Mouse (Mus musculus) forebrain, embryonic 12.5 days (tissue): Measurements from ENCODE around the gene Sec24c. TPM values are rescaled to one million over a fixed set of nuclear protein-coding genes. Genes with fewer than 3 reads are reported as not detected.
A peak's percentile ranks its signal among the peaks of the same experiment; 100 is the strongest.
"Not testable (repeated sequence)": the region's sequence is repeated elsewhere in the genome, so short reads cannot be mapped to it uniquely, and the experiment has no call there.

Source experiments
- ATAC-seq: fragments of 200-750 bp; cut with Nextera tagmentation; 2 replicates; pipeline ENCODE4 v1.8.0; 2017; ENCODE audit warnings: moderate TSS enrichment; ENCODE audit not compliant: low FRiP score
- H3K27ac ChIP-seq: fragments of 300-500 bp; sonication (generic); 2 replicates; pipeline ENCODE4 v1.5.1; 2016; ENCODE audit warnings: mild to moderate bottlenecking
- H3K27me3 ChIP-seq: fragments of 300-500 bp; sonication (generic); 2 replicates; pipeline ENCODE4 v1.6.1; 2016; ENCODE audit warnings: mild to moderate bottlenecking
- H3K36me3 ChIP-seq: fragments of 300-500 bp; sonication (generic); replicated peaks from 2 replicates; pipeline ENCODE4 v1.6.1; 2016; ENCODE audit warnings: mild to moderate bottlenecking
- H3K4me1 ChIP-seq: fragments of 300-500 bp; sonication (generic); 2 replicates; pipeline ENCODE4 v1.6.1; 2016
- H3K4me2 ChIP-seq: fragments of 300-500 bp; sonication (generic); 2 replicates; pipeline ENCODE4 v1.6.1; 2016; ENCODE audit warnings: mild to moderate bottlenecking, moderate library complexity
- H3K4me3 ChIP-seq: fragments of 300-500 bp; sonication (generic); replicated peaks from 2 replicates; pipeline ENCODE4 v1.5.1; 2016; ENCODE audit warnings: mild to moderate bottlenecking
- H3K9ac ChIP-seq: fragments of 300-500 bp; sonication (generic); 2 replicates; pipeline ENCODE4 v1.6.1; 2016; ENCODE audit warnings: mild to moderate bottlenecking
- H3K9me3 ChIP-seq: fragments of 300-500 bp; sonication (generic); 2 replicates; pipeline ENCODE4 v1.6.1; 2016
- WGBS: fragments of 180-500 bp; shearing (Covaris S2); methylation state at CpG from one replicate; pipeline ENCODE4 v1.1.7; 2016; 5-methylcytosine and 5-hydroxymethylcytosine counted together
- polyA plus RNA-seq: library from polyadenylated mRNA; unstranded; fragments of >200 nt; fragmentation: Nextera tagmentation; extraction: Ambion mirVana; gene quantifications from 2 replicates; pipeline ENCODE4 v1.2.1, GENCODE M21; 2016

Gene Sec24c
- polyA plus RNA-seq, 1 experiment from 2014 or later: 87.6 TPM

DNA sequence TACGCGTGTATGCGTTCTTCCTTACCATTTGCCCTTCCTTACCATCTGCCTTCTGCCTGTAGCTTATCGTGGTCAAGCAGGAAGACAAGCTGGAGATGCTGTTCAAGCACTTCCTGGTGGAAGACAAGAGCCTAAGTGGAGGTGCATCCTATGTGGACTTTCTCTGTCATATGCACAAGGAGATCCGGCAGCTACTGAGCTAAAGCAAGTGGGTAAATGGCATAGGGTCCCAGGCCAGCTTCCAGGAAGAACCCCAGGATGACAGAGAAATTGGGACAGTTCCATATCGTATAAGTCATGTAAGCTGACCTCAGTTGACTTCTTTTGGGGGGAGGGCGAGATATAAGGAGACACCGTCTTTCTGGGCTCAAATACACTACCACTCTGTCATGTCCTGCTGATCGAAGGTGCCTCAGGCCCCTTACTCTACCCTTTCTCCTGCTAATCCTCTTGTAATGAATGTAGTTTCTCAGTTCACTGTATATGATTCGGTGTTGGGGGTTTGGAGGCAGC, 19.5 kb downstream of the Sec24c start:
- Histone ChIP-seq H3K4me3 (no peak overlapping the region), H3K36me3 (peaks cover 61% of the 10 kb centered on the region)

GRCm38 (mm10) chr14:20694185-20694883, 20.2 kb downstream of the Sec24c start:
- Histone ChIP-seq H3K4me2 (peak overlapping the region; percentile 68), H3K9ac (peak overlapping the region; percentile 85), H3K27me3 (no peaks in the 10 kb centered on the region), H3K4me3 (peak overlapping the region; percentile 81), H3K27ac (peak overlapping the region; percentile 96), H3K4me1 (peaks cover 42% of the 10 kb centered on the region), H3K36me3 (peaks cover 57% of the 10 kb centered on the region), H3K9me3 (no peaks in the 10 kb centered on the region)
- ATAC-seq: peak; percentile 58
- WGBS: 50% methylated on average over 13 of the region's 13 CpGs

More for the DNA sequence above, 19.5 kb downstream of the Sec24c start:
- no peaks in the 10 kb centered on the region for H3K27me3 ChIP-seq
- H3K9ac ChIP-seq: no peak overlapping the region
- H3K9me3 ChIP-seq: no peaks in the 10 kb centered on the region
- peaks cover 36% of the 10 kb centered on the region for H3K4me1 ChIP-seq
- ATAC-seq: no peak
- no peak overlapping the region for H3K27ac ChIP-seq
- H3K4me2 ChIP-seq: no peak overlapping the region
- WGBS: 94% methylated on average over 10 of the region's 10 CpGs

DNA sequence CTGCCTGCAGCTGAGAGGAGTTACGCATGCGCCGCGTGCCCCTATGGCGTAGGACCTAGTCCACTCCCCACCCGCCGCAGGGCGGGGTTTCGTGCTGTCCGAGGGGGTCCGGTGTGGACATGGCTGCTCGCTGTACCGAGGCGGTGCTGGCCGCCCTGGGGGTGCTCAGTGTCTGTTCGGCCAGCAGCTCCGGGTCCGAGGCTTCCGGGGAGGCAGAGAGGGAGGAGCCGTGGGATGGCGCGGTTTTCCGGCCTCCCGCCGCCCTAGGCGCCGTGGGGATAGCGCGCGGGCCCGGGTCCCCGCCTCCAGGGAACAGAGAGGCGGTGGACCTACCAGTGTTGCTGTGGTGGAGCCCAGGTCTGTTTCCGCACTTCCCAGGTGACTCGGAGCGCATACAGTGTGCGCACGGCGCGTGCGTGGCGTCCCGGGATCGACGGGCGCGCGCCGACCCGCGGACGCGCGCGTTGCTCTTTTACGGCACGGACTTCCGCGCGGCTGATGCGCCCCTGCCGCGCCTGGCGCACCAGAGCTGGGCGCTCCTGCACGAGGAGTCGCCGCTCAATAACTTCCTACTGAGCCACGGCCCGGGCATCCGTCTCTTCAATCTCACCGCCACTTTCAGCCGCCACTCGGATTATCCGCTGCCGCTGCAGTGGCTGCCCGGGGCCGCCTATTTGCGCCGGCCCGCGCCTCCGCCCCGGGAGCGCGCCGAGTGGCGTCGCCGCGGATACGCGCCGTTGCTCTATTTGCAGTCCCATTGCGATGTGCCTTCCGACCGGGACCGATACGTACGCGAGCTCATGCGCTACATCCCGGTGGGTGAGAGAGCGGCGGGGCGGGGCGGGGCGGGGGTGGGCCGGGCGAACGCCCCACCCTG, 21.0 kb downstream of the Sec24c start, which contains the start of gene Fut11:
Gene Fut11, plus strand, starts transcription at position 85 of the 877 bp plus-strand sequence.
- peak; percentile 92 for ATAC-seq
- under 1% methylated on average over 111 of the region's 111 CpGs for WGBS
- Histone ChIP-seq H3K4me3 (peak within 1 kb of the TSS; percentile 81), H3K27ac (peak within 1 kb of the TSS; percentile 96), H3K4me2 (peak within 1 kb of the TSS; percentile 68), H3K4me1 (peaks cover 47% of the 10 kb centered on the region), H3K9ac (peak within 1 kb of the TSS; percentile 85), H3K36me3 (peaks cover 49% of the 10 kb centered on the region), H3K27me3 (no peaks in the 10 kb centered on the region), H3K9me3 (no peaks in the 10 kb centered on the region)

DNA sequence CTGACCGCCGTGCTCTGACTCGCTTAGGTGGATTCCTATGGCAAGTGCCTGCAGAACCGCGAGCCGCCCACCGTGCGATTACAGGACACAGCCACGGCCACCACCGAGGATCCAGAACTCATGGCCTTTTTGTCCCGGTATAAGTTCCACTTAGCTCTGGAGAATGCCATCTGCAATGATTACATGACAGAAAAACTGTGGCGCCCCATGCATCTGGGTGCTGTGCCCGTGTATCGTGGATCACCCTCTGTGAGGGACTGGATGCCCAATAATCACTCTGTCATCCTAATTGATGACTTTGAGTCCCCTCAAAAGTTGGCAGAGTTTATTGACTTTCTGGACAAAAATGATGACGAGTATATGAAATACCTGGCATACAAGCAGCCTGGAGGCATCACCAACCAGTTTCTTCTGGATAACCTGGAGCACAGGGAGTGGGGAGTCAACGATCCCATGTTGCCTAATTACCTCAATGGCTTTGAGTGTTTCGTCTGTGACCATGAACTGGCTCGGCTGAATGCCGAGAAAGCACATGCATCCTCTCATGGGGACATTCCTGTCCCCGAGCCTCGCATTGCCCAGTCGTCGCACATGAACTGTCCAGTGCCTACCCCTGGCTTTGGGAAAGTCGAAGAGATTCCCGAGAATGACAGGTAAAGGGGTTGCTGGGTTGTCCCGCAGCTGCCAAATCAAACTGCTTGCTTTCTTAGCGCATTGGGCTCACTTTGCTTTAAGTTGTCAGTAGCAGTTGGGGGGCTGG, 21.8 kb downstream of the Sec24c start:
- no peak for ATAC-seq
- H3K4me2 ChIP-seq: peak overlapping the region; percentile 68
- H3K9me3 ChIP-seq: no peaks in the 10 kb centered on the region
- H3K27me3 ChIP-seq: no peaks in the 10 kb centered on the region
- H3K4me3 ChIP-seq: peak overlapping the region; percentile 81
- peaks cover 42% of the 10 kb centered on the region for H3K36me3 ChIP-seq
- peaks cover 53% of the 10 kb centered on the region for H3K4me1 ChIP-seq
- WGBS: 17% methylated on average over 27 of the region's 27 CpGs
- H3K27ac ChIP-seq: peak overlapping the region; percentile 96
- peak overlapping the region; percentile 85 for H3K9ac ChIP-seq

GRCm38 (mm10) chr14:20696986-20697385, 22.9 kb downstream of the Sec24c start:
- peak overlapping the region; percentile 81 for H3K4me3 ChIP-seq
- no peaks in the 10 kb centered on the region for H3K9me3 ChIP-seq
- ATAC-seq: no peak
- H3K9ac ChIP-seq: peak overlapping the region; percentile 85
- H3K4me1 ChIP-seq: peaks cover 62% of the 10 kb centered on the region
- H3K27ac ChIP-seq: peak overlapping the region; percentile 9; the same call in 1 of the 2 replicates
- no peaks in the 10 kb centered on the region for H3K27me3 ChIP-seq
- peaks cover 31% of the 10 kb centered on the region for H3K36me3 ChIP-seq
- peak overlapping the region; percentile 68 for H3K4me2 ChIP-seq
- 6% methylated on average over 1 of the region's 1 CpGs for WGBS

- no peak overlapping the region for H3K9ac ChIP-seq
- ATAC-seq: no peak
These were observed 24.4 kb downstream of the Sec24c start for GRCm38 (mm10) chr14:20698515-20698914.

GRCm38 (mm10) chr14:20700362-20700761, 26.3 kb downstream of the Sec24c start:
- H3K9me3 ChIP-seq: no peaks in the 10 kb centered on the region
- no peak overlapping the region for H3K27ac ChIP-seq
- H3K9ac ChIP-seq: no peak overlapping the region
- H3K4me2 ChIP-seq: no peak overlapping the region; the same call in 1 of the 2 replicates
- H3K4me3 ChIP-seq: no peak overlapping the region
- 91% methylated on average over 3 of the region's 3 CpGs for WGBS
- ATAC-seq: no peak
- H3K36me3 ChIP-seq: peaks cover 21% of the 10 kb centered on the region
- peaks cover 64% of the 10 kb centered on the region for H3K4me1 ChIP-seq
- H3K27me3 ChIP-seq: no peaks in the 10 kb centered on the region

More at GRCm38 (mm10) chr14:20698515-20698914, 24.4 kb downstream of the Sec24c start:
- Histone ChIP-seq H3K4me2 (0 out of 2 replicates have a peak overlapping the region, but pooled peaks have one; percentile 68), H3K4me3 (no peak overlapping the region), H3K27me3 (no peaks in the 10 kb centered on the region), H3K4me1 (peaks cover 65% of the 10 kb centered on the region), H3K9me3 (no peaks in the 10 kb centered on the region), H3K27ac (no peak overlapping the region), H3K36me3 (peaks cover 16% of the 10 kb centered on the region)
- 92% methylated on average over 2 of the region's 2 CpGs for WGBS

DNA sequence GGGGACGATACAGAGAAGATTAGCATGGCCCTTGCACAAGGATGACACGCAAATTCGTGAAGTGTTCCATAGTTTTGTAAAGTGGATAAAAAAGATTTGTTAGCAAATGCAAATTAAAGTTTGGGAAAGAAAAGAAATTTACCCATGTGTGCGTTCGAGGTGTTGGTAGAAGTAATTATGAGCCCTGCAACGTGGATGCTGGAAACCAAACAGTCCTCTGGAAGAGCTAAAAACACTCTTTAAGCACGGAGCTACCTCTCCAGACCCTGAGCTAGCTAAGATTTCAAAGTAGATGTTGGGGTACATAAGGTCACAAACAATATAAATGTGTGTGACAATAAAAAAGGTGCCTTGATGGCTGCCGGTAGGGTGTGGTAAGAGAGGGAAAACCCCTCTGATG, 27.4 kb downstream of the Sec24c start:
- peaks cover 53% of the 10 kb centered on the region for H3K4me1 ChIP-seq
- no peak for ATAC-seq

GRCm38 (mm10) chr14:20702096-20702740, 28.1 kb downstream of the Sec24c start:
- H3K4me2 ChIP-seq: peak overlapping the region; percentile 70
- H3K9ac ChIP-seq: peak overlapping the region; percentile 83
- 17% methylated on average over 15 of the region's 15 CpGs for WGBS
- H3K4me3 ChIP-seq: peak overlapping the region; percentile 80
- H3K9me3 ChIP-seq: no peaks in the 10 kb centered on the region
- ATAC-seq: peak; percentile 3; the same call in 1 of the 2 replicates
- peaks cover 24% of the 10 kb centered on the region for H3K36me3 ChIP-seq
- H3K4me1 ChIP-seq: peaks cover 47% of the 10 kb centered on the region
- peak overlapping the region; percentile 93 for H3K27ac ChIP-seq
- H3K27me3 ChIP-seq: no peaks in the 10 kb centered on the region

More for the DNA sequence above, 27.4 kb downstream of the Sec24c start:
- Histone ChIP-seq H3K9me3 (no peaks in the 10 kb centered on the region), H3K27ac (no peak overlapping the region), H3K4me2 (peak overlapping the region; percentile 70), H3K9ac (peak overlapping the region; percentile 83; the same call in 1 of the 2 replicates), H3K36me3 (peaks cover 24% of the 10 kb centered on the region), H3K4me3 (peak overlapping the region; percentile 80), H3K27me3 (no peaks in the 10 kb centered on the region)
- 90% methylated on average over 8 of the region's 8 CpGs for WGBS

GRCm38 (mm10) chr14:20702741-20703381, 28.8 kb downstream of the Sec24c start, which contains the start of gene Chchd1:
TSS of gene Chchd1 (plus strand) at chr14:20703006.
- under 1% methylated on average over 61 of the region's 61 CpGs for WGBS
- ATAC-seq: peak; percentile 75
- Histone ChIP-seq H3K9ac (peak within 1 kb of the TSS; percentile 83), H3K27me3 (no peaks in the 10 kb centered on the region), H3K4me2 (peak within 1 kb of the TSS; percentile 70), H3K4me1 (peaks cover 42% of the 10 kb centered on the region), H3K27ac (peak within 1 kb of the TSS; percentile 93), H3K4me3 (peak within 1 kb of the TSS; percentile 80), H3K36me3 (peaks cover 24% of the 10 kb centered on the region), H3K9me3 (no peaks in the 10 kb centered on the region)

- Histone ChIP-seq H3K27ac (peak overlapping the region; percentile 93), H3K4me2 (peak overlapping the region; percentile 70), H3K9ac (peak overlapping the region; percentile 83), H3K4me3 (peak overlapping the region; percentile 80), H3K36me3 (peaks cover 19% of the 10 kb centered on the region), H3K4me1 (peaks cover 39% of the 10 kb centered on the region)
- not testable (repeated sequence) for ATAC-seq, H3K27me3 ChIP-seq, H3K9me3 ChIP-seq
- 13% methylated on average over 8 of the region's 8 CpGs for WGBS
These were observed 29.4 kb downstream of the Sec24c start for GRCm38 (mm10) chr14:20703461-20703860.
